Mouse (Mus musculus) liver, adult 2 months (tissue): Measurements from ENCODE around the gene Trpm8. TPM values are rescaled to one million over a fixed set of nuclear protein-coding genes. Genes with fewer than 3 reads are reported as not detected.
A peak's percentile ranks its signal among the peaks of the same experiment; 100 is the strongest.

ENCODE experiments used
- DNase-seq: peaks from one replicate; pipeline ENCODE4 v3.0.0-alpha.2; 2011; ENCODE audit warnings: low read depth, low spot score; ENCODE audit errors: extremely low read depth
- H3K27ac ChIP-seq: fragments of 200-500 bp; replicated peaks from 2 replicates; pipeline ENCODE4 v1.5.1; 2012; ENCODE audit warnings: low read depth, mild to moderate bottlenecking, control low read depth, inconsistent platforms, low read length; ENCODE audit not compliant: insufficient read depth
- H3K27me3 ChIP-seq: fragments of 200-500 bp; 2 replicates; pipeline ENCODE4 v1.6.1; 2012; ENCODE audit warnings: mild to moderate bottlenecking, moderate library complexity, low read length, inconsistent platforms; ENCODE audit not compliant: control insufficient read depth, insufficient read depth
- H3K36me3 ChIP-seq: fragments of 200-500 bp; 2 replicates; pipeline ENCODE4 v1.6.1; 2012; ENCODE audit warnings: low read length, inconsistent platforms; ENCODE audit not compliant: control insufficient read depth, insufficient read depth
- H3K4me1 ChIP-seq: fragments of 200-500 bp; 2 replicates; pipeline ENCODE4 v1.6.1; 2011; ENCODE audit warnings: low read length; ENCODE audit not compliant: control insufficient read depth, insufficient read depth
- H3K4me3 ChIP-seq: fragments of 200-500 bp; 2 replicates; pipeline ENCODE4 v1.5.1; 2011; ENCODE audit warnings: low read depth, mild to moderate bottlenecking, control low read depth, low read length, moderate library complexity; ENCODE audit not compliant: insufficient read depth
- H3K79me2 ChIP-seq: fragments of 200-500 bp; 2 replicates; pipeline ENCODE4 v1.6.1; 2012; ENCODE audit warnings: inconsistent platforms, mild to moderate bottlenecking, low read length, moderate library complexity; ENCODE audit not compliant: control insufficient read depth, insufficient read depth
- H3K9ac ChIP-seq: fragments of 200-500 bp; 2 replicates; pipeline ENCODE4 v1.6.1; 2012; ENCODE audit warnings: low read depth, mild to moderate bottlenecking, control low read depth, inconsistent platforms, low read length
- CTCF ChIP-seq: fragments of 200-500 bp; IDR thresholded peaks from 2 replicates; pipeline ENCODE4 v1.5.1; 2011; ENCODE audit warnings: low read depth, low read length, control low read depth
- POLR2A ChIP-seq: fragments of 200-500 bp; IDR thresholded peaks from 2 replicates; pipeline ENCODE4 v1.6.1; 2011; ENCODE audit warnings: low read length, control low read depth; ENCODE audit not compliant: insufficient read depth; ENCODE audit errors: extremely low read depth
- WGBS: fragments of 180-500 bp; shearing (Covaris S2); methylation state at CpG from one replicate; pipeline ENCODE4 v1.1.7; 2018; 5-methylcytosine and 5-hydroxymethylcytosine counted together
- polyA plus RNA-seq: library from polyadenylated mRNA; depleted of rRNA; stranded (reverse); fragments of >200 nt; gene quantifications from 2 replicates; pipeline ENCODE4 v1.2.3, GENCODE M21; 2012
- total RNA-seq: library from RNA; depleted of rRNA; stranded (reverse); fragments of >200 nt; gene quantifications from 2 replicates; pipeline ENCODE4 v1.2.3, GENCODE M21; 2014

Gene Trpm8
- total and polyA plus RNA-seq, 2 experiments: under 0.01 to 0.01 TPM

- TF ChIP-seq POLR2A (no peak), CTCF (no peak)
- Histone ChIP-seq H3K27ac (no peak overlapping the region), H3K36me3 (no peaks in the 10 kb centered on the region), H3K9ac (no peak overlapping the region), H3K4me3 (no peak overlapping the region), H3K79me2 (no peaks in the 10 kb centered on the region), H3K4me1 (no peaks in the 10 kb centered on the region), H3K27me3 (no peaks in the 10 kb centered on the region)
- 66% methylated on average over 1 of the region's 1 CpGs for WGBS
- DNase-seq: peak; percentile 5
Observed at GRCm38 (mm10) chr1:88306543-88306942, 29.1 kb downstream of the Trpm8 start.

- H3K36me3 ChIP-seq: no peaks in the 10 kb centered on the region
- H3K4me1 ChIP-seq: no peaks in the 10 kb centered on the region
- H3K9ac ChIP-seq: no peak overlapping the region
- H3K79me2 ChIP-seq: no peaks in the 10 kb centered on the region
- no peak overlapping the region for H3K27ac ChIP-seq
- DNase-seq: peak; percentile 9
- TF ChIP-seq POLR2A (no peak), CTCF (no peak)
- 63% methylated on average over 12 of the region's 12 CpGs for WGBS
- H3K27me3 ChIP-seq: no peaks in the 10 kb centered on the region
- H3K4me3 ChIP-seq: no peak overlapping the region
Observed at GRCm38 (mm10) chr1:88307180-88307579, 29.7 kb downstream of the Trpm8 start.

DNA sequence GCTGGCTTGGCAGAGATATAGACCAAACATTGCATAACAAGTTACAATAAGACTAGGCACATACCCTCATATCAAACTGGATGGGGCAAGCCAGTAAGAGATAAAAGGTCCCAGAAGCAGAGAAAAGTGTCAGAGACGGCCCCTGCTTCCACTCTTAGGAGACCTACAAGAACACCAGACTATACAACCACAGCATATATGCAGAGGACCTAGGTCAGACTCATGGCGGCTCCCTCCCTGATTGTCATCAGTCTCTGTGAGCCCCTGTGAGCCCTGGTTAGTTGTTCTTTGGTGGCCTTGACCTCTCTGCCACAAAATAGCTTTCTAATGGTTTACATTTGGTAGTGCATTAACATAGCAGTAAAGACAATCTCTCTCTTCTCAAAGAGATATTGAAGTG lies 31.6 kb downstream of the Trpm8 start:
- 40% methylated on average over 2 of the region's 2 CpGs for WGBS
- TF ChIP-seq POLR2A: no peak
- no peak for TF ChIP-seq CTCF
- Histone ChIP-seq H3K9ac (no peak overlapping the region), H3K27ac (no peak overlapping the region), H3K27me3 (no peaks in the 10 kb centered on the region), H3K79me2 (no peaks in the 10 kb centered on the region), H3K36me3 (no peaks in the 10 kb centered on the region), H3K4me3 (no peak overlapping the region), H3K4me1 (no peaks in the 10 kb centered on the region)
- DNase-seq: peak; percentile 6

DNA sequence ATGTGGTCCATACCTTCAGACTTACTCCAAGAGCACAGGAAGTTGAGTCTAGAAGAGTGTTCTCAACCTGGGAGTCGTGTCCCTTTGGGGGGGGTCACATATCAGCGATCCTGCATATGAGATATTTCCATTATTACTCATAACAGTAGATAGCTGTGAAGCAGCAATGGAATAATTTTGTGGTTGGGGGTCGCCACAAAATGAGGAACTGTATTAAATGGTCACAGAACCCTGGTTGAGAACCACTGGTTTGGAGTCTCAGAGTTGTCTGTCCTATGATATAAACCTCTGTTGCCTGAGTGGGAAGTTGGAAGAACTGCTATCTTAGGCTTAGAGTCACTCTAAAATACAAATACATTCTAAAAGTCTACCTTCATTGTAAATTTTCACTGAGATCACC lies 32.4 kb downstream of the Trpm8 start:
- peak; percentile 8 for DNase-seq
- no peaks in the 10 kb centered on the region for H3K27me3 ChIP-seq
- H3K79me2 ChIP-seq: no peaks in the 10 kb centered on the region
- 48% methylated on average over 3 of the region's 3 CpGs for WGBS
- H3K4me1 ChIP-seq: no peaks in the 10 kb centered on the region
- TF ChIP-seq CTCF (no peak), POLR2A (no peak)
- no peak overlapping the region for H3K4me3 ChIP-seq
- H3K36me3 ChIP-seq: no peaks in the 10 kb centered on the region
- no peak overlapping the region for H3K9ac ChIP-seq
- H3K27ac ChIP-seq: no peak overlapping the region

- no peaks in the 10 kb centered on the region for H3K4me1 ChIP-seq
- 72% methylated on average over 3 of the region's 3 CpGs for WGBS
- no peak for TF ChIP-seq POLR2A
- no peak for TF ChIP-seq CTCF
Observed at GRCm38 (mm10) chr1:88310349-88310748, 32.9 kb downstream of the Trpm8 start.

DNA sequence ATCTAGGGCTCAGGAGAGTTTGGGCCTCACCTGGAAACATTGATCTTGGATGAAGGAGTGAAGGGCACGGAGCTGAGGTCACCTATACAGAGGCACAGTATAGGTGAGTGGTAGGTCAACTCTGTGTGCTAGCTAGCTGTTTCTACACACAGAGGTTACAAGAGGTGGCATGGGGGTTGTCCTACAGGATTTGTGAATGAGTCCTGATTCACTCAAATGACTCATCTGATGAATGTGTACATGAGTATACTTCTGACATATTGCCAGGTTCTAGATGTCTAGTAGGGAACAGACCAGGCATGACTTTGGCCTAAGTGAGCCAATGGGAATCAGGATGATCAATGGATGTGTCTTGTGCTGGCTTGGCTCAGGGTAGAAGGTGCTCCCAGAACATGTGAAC lies 39.8 kb downstream of the Trpm8 start:
- no peak overlapping the region for H3K4me3 ChIP-seq
- DNase-seq: no peak
- no peaks in the 10 kb centered on the region for H3K27me3 ChIP-seq
- no peaks in the 10 kb centered on the region for H3K36me3 ChIP-seq
- H3K9ac ChIP-seq: no peak overlapping the region
- 79% methylated on average over 1 of the region's 1 CpGs for WGBS
- H3K79me2 ChIP-seq: no peaks in the 10 kb centered on the region
- no peak overlapping the region for H3K27ac ChIP-seq
- H3K4me1 ChIP-seq: no peaks in the 10 kb centered on the region
- TF ChIP-seq POLR2A: no peak
- TF ChIP-seq CTCF: no peak

More at GRCm38 (mm10) chr1:88310349-88310748, 32.9 kb downstream of the Trpm8 start:
- Histone ChIP-seq H3K27ac (no peak overlapping the region), H3K4me3 (no peak overlapping the region), H3K27me3 (no peaks in the 10 kb centered on the region), H3K36me3 (no peaks in the 10 kb centered on the region), H3K9ac (no peak overlapping the region), H3K79me2 (no peaks in the 10 kb centered on the region)
- peak; percentile 4 for DNase-seq
